Mouse (Mus musculus) layer of hippocampus, postnatal 14 days (tissue): Measurements from ENCODE around the gene Ppp4r4. TPM values are rescaled to one million over a fixed set of nuclear protein-coding genes. Genes with fewer than 3 reads are reported as not detected.
"Not testable (repeated sequence)": the region's sequence is repeated elsewhere in the genome, so short reads cannot be mapped to it uniquely, and the experiment has no call there.

ENCODE experiments used
- DNase-seq, 2 experiments: peaks; one replicate each; pipeline ENCODE4 v3.0.0; 2021 to 2022; ENCODE audit warnings: low spot score in 2 of 2, mixed read lengths in 1 of 2
- long read RNA-seq, 2 experiments: library from polyadenylated mRNA; stranded (forward); transcript quantifications; one replicate each; pipeline ENCODE4 v2.0.0; 2021
- total RNA-seq, 2 experiments: library from RNA; stranded (reverse); gene quantifications; 2 replicates each; pipeline ENCODE4 v1.2.3; 2021

The Ppp4r4 gene
- 10 to 100 TPM; 31.6 to 37.8 TPM for total RNA-seq
- long read RNA-seq, experiment 1, transcript Ppp4r4-201 (25 exons, 3,964 nt) = major isoform, 25 of 40 reads
- long read RNA-seq, experiment 1, partial matches to known transcripts = 3 of 40 reads
- long read RNA-seq, experiment 1, other reads (novel, unspliced or antisense) = 11 of 40 reads
- long read RNA-seq, experiment 2, transcript Ppp4r4-201 (25 exons, 3,964 nt) = major isoform, 12 of 22 reads
- long read RNA-seq, experiment 2, partial matches to known transcripts = 1 of 22 reads
- long read RNA-seq, experiment 2, other reads (novel, unspliced or antisense) = 9 of 22 reads

DNA sequence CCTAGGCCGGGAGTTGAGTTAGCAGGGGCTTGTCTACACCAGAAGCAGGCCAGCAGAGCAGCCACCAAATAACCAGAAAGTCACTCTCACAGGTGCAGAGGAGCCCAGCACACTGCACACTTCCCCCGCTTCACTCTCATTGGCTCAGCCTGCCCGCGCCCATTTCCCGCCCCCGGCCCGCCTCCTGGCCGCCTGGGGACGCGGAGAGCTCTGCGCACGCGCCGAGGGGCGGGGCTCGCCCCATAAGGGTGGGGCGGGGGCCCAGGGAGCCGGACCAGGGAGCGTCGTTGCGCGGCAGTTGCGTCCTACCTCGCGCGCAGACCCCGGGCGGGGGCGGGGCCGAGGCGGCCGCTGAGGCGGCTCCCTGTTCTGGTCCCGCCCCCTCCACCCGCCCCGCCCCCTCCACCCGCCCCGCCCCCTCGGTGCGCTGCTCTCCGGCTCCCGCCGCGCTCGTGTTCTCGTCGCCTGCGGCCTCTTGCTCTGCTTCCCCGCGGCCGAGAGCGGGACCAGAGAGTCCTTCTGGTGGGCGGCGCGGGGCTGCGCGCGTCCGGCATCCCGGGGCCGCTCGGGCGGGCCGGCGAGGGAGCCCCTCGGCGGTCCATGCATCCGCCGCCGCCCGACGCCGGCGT lies at the start of gene Ppp4r4:
Gene Ppp4r4, plus strand, starts transcription at position 264 of the 629 bp plus-strand sequence.
- peak; percentile 89 to 94 for DNase-seq

DNA sequence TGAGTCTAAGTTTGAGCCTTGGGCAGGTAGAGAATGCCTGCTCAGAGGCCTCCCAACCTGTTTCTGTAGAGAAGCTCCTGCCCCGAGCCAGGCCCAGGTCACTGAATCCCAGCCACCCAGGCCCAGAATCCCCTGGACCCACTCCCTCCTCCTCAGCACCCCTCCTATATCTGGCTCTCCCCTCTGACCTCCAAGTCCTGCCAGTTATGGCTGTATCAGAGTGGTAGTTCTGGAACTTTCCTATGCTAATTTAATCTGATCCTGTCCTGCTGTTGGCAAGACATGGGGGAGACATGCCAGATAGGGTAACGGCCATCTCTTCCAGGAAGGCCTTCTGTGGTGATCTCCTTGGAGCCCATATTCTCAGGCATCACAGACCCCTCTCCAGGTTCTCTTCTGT lies 49.3 kb upstream of the Ppp4r4 start:
- no peak for DNase-seq

DNA sequence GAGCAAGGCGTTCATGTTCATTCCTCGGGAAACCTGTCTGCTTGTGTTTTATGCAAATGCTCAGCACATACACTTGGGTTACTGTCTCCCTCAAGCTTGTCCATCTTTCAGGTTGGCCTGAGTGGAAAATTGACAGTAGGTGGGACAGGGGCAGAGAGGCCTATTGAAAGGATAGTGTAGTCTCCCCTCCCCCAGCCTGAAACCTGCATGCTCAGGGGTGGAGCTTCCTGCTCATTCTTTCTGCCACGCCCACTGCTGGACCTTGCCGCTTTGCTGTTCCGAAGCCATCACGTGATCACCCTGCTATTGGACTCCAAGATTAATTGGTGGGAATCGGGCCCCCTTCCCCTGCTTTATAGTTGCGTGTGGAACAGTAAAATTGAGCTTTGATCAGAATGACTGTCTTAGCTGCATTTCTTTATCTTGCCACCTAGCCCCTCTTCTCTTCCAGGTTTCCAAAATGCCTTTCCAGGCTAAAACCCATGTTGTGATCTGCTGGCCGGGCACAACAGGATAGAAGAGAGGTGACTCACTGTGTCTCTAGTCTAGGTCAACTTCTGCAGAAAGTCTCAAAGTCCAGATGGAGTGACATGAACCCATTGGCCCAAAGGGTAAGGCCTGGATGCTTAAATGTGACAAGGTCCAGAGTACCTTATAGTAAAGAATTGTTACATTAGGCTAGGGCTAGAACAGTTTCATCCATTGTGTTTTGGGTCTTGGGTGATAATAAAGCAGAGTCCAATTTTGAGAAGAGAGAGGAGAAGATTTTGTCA lies 47.7 kb upstream of the Ppp4r4 start:
- not testable (repeated sequence) for DNase-seq

DNA sequence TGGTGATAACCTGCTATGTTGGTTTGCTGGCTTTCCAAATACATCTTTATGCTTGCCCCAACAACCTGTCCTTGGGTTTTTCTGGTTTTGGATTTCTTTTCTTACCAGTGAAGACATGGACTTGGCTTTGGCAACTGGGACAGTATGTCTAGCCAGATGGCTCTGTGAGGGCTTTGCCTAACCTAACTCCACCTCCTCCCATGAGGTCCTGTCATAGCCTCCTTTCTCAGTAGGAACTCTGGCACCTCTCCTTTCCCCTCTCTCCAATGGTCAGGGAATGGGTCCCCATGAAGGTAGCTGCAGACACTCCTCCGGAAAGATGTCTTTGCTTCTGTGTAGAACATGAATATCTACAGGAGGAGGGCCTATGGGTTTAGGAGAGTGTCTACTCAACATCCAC lies 45.4 kb upstream of the Ppp4r4 start:
- no peak for DNase-seq

DNA sequence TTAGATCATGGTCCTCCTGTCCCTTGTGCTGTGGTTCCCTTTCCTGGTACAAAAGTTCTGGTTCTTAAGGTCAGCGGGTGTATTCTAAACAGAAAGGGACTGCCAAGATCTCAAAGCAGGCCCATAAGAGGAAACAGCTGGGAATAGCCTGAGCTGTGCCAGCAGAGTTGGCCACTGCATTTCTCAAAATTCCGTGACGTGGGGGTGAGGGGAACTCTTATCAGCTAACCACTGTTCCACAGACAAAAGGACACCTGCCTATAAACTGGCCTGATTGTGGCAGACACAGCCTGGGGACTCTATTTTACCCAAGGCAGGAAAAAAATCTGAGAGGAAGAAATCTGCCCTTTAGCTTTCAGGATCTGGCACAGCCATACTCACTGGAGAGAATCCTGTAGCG lies 44.8 kb upstream of the Ppp4r4 start:
- DNase-seq = no peak

DNA sequence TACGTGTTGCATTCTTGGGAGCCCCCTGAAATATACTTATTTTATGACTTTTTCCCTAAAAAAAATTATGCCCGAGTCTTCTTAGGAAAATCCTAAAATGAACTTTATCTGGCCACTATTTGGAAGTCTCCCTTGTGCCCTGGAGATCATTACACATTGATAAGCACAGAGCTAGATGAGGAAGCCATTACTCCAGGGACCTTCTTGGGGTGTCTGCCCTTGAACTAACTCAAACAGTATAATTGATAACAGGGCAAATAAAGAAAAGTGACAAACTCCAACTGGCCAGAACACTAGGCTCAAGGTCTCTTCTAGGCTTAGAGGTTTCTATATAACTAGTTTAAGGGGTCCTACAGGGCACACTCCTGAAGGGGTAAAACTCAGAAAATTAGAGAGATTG lies 44.3 kb upstream of the Ppp4r4 start:
- no peak for DNase-seq

DNA sequence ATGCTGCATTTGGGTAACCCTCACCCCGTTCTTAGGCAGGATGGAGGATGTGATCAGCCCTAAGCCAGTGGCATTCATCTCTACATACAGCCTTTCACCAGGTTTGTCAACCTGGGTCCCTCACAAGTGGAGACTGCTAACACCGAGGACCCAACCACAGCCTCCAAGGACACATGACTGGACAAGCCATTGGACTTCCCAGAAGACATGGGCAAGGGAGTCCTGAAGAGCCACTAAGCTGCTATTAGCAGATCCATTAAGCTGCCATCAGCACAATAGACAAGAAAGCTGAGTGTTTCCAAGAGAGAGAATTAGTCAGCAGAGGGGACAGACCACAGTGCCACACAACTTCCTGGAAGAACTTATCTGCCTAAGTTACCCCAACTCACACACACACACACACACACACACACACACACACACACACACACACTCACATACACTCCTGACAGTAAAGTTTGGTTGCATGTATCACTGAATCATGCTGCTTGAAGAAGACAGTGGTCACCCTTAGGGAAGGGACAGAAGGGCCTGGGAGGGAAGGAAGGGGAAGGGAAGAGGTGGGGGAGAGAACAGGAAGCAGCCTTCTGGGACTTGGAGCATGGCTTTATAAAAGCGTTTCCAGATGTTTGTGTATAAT lies 40.9 kb upstream of the Ppp4r4 start:
- no peak for DNase-seq

DNA sequence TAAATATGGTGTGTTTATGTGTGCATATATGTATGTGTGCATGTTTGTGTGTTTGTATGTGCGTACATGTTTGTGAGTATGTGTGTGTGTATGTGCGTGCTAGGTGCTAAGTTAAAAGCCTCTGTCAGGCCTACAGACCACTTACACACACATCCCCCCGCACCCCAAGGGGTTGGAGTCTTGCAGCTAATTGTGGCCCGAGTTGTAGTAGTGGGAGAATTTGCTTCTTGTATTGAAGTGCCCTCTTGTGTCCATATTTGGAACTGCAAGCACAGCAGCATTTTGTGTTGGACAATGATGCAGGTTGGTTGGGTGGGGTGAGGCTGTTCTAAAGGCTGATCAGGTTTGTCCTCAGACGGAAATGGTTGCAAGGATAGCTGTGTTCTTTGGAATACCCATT lies 39.3 kb upstream of the Ppp4r4 start:
- peak; percentile 74 to 83 for DNase-seq

DNA sequence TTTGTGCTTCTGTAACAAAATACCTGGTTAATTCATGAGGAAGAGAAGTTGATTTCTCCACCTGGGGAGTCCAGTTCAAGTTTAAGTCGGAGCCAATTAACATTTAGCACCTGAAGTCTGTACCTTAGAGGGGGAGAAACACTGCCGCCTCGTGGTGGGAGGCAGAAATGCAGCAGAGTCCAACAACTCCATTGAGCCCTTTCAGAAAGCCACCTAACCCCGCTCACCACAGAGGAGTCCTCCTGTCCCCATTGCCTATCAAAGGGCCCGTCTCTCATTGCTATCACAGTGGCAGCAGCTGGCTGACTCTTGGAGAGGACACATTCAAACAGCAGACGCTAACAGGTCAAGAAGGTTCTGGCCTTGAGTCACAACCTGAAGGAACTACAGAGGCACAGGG lies 37.6 kb upstream of the Ppp4r4 start:
- no peak for DNase-seq

DNA sequence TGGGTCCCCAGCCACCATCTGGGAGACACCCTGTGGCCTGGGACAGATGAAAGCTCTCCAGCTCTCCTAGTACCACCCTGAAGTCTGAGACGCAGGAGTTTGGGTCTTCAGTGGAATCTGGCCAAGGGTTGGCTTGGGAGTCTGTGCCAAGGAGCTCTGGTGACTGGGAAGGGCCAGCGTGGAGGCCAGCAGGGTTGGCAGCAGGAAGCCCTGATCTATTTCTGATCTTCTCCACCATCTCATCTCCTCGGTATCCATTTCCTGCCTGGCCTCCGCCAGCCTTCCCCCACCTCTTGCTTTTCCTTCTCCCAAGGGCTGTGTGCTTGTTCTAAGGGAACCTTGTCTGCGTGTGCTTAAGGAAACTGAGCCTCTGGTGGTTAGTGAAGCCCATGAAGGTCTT lies 33.3 kb upstream of the Ppp4r4 start:
- DNase-seq = no peak

DNA sequence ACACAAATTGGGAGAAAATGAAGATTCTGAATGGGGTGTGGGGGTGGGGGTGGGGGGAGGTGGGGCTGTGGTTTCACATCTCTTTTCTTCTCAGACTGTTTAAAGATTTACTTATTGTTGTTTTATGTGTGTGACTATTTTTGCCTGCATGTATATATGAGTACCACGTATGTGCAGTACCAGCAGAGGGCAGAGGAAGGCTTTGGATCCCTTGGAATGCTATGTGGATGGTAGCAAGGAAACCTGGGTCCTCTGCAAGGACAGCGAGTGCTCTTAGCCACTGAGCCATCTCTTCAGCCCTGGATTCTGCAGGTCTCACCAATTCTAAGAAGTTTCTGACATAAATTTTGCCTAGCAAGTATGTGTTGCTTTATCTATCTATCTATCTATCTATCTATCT lies 32.8 kb upstream of the Ppp4r4 start:
- no peak for DNase-seq

DNA sequence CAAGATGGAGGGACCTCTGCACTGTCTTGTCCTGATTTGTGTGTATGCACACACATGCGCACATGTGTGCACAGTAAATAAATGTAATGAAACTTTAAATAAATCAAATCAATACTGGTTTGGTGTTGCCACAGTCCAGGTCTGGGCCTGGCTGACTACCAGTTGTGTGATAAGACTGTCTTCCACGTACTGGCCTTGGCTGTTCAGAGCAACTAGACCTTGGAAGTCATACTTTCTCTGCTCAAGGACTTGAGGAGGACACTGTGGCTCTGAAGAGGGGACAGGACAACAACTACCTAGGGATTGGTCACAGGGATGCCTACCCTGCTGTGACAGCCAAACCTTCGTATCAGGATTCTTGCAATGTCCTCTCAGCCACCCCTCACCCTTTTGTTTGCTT lies 28.8 kb upstream of the Ppp4r4 start:
- no peak for DNase-seq

DNA sequence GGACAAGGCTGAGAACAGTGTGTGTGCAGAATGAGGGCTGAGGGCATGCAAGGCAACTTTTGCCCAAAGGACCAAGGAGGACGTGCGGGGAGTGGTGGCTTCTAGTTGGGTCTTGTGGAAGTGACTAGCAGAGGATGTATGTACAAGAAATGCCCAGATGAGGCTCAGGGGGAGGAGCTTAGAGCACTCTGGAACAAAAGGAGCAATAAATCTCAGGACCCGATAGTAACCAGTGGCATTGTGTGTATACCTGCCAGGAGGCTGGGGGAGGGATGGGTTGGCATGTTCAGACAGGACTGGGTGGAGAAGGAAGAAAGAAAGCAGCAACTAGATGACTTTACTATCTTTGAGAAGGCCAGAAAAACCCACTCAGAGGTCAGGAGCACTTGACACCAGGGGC lies 27.7 kb upstream of the Ppp4r4 start:
- no peak for DNase-seq

DNA sequence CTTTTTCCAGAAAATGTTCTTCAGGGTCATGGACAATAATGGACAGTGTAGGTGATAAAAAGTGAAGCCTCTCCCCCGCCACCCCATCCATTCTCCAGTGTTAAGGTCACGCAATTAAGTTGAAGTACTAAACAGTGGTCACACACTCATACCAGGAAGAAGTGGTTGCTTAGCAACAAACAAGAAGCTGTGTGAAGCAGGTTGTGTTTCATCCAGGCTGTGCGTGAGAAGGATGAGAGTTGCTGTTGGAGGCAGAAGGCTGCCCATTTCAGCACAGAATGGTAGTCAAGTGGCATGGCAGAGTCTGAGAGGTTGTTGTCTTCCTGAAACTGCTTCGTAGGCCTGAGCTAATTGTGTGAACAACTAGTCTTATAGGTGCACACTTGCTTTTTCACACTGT lies 23.7 kb upstream of the Ppp4r4 start:
- no peak for DNase-seq

DNA sequence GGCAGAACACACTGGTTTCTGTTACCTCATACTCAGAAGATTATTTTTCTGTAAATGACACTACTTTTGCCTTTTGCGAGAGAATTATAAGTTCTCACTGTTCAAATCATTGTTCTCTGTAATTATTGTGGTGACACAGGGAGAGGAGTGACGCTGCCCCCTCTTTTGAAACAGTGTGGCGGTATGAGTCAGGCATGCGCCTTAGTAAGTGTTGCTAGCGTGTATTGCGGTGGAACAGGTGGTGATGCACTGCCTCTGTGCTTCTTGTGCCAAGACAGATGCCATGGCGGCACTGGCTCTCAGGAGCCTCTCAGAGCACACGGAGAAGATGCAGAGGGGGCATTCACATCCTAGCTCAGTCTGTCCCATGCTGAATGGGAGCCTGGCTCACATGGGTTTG lies 22.2 kb upstream of the Ppp4r4 start:
- peak in 1 of 2 experiments; percentile 68 for DNase-seq

DNA sequence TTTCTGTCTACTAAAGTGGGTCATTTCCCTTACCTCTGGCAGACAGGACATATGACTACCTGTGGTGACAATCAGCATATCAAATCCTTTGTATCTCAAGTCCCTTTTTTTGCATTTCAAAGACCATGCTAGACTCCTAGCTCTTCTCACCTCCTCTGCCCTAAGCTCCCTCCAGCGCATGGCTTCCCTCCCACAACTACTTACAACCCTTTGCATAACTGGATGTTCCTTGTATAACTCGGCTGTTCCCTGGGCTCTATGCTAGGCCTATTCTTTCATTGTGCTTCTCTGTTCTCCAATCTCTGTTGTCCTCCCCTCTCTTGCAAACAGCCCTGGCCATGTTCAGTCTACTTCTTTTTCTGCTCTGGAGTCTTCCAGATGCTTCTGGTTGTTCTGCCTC lies 20.5 kb upstream of the Ppp4r4 start:
- DNase-seq = no peak

DNA sequence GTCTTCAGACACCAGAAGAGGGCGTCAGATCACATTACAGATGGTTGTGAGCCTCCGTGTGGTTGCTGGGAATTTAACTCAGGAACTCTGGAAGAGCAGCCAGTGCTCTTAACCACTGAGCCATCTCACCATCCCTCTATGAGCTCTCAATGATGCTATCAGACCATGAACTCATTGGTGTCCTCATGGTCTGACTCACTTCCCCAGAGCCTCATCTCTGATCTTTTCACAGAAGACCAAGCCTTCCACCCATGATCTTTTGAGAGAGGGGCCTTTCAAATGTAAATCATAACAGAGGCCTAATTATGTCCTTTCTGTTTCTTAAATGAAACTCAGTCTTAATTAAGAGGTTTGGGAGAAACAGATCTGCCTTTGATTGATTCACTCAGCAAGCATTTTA lies 19.0 kb upstream of the Ppp4r4 start:
- DNase-seq = no peak

DNA sequence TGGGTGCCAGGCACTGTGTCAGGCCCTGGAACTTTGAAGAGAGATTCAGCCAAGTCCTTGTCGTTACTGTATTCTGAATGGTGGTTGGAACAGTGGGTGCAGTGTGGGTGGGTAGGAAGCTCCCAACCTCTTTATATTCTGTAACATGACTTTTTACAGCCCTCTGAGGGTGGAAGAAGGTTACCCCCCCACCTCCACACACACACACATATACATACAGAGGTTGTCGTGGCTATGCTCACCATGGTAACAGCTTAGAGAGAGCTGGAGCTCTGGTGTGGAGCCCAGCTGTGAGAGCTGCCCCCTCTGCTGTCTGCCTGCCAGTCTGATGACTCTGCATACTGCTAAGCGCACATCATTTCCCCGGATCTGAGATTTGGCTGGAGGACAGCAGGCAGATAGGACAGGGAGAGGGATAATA lies 18.6 kb upstream of the Ppp4r4 start:
- peak; percentile 66 to 75 for DNase-seq

DNA sequence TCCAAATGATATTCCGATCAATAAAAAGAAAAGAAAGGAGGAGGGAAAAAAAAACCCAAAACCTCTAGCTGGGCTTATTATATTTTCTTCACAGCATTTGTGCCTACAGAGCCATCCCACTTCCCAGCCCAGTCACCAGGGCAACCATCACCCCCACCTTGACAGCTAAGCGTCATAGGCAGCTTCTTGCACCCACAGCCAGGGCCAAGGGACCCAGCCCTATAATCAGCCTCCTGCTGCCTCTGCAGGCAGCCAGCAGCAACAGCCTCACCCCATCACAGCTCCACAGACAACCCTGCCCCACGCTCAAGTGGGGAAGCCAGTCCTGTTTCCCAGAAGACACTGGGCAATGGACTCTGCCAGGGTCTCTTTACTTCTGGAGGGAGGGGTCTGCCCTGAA lies 17.7 kb upstream of the Ppp4r4 start:
- DNase-seq = peak in 1 of 2 experiments; percentile 54

DNA sequence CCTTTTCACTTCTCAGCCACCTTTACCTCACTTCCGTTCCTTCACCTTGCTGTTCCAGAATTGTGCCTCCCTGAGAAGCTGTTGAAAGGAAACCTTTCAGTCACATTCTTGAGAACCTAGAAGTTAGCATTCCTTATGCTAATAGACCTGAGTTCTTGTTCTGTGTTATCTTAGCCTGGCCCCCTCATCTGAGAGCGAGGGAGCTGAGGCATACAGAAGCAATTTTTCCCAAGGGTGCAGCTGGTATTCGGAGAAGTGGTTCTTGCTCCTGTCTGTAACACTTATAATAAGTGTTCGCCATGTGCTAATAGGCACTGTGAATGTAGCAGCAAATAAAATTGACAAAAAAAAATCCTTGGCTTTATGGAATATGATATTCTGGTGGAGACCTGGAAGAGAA lies 16.4 kb upstream of the Ppp4r4 start:
- DNase-seq = no peak

DNA sequence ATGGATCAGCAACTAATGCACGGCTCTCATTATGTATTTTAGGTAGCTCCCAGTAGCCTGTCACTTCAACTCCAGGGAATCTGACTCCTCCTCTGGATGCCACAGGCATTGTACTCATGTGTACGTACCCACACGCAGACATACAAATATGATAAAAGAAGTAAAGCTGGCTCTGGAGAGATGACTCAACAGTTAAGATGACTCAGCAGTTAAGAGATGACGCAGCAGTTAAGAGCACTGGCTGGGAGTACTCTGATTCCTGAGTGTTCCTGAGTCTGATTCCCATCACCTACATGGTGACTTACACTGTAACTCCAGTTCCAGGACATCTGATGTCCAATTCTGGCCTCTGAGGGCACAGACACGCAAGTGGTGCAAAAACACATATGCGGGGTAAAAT lies 13.4 kb upstream of the Ppp4r4 start:
- no peak for DNase-seq

DNA sequence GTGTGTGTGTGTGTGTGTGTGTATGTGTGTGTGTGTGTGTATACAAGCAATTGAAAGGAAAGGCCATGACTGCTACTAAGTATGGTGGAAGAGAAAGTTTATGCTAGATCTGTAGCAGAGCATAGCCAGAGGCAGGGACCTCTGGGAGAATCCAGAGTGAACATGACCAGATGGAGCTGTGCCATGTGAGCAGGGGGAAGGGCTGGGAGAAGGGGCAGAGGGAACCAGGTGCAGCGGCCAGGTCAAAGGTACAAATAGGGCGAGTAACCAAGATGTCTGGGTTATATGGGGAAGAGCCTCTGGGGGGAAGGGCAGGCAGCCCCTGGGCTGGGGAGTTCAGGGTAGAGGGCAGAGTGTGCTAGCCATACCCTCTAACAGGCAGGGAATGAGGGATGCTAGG lies 1.5 kb upstream of the Ppp4r4 start:
- DNase-seq = no peak
